Mouse (Mus musculus) splenic B cell, adult 2 months (primary cell): ENCODE data around the gene Usp25.
A peak's percentile ranks its signal among the peaks of the same experiment; 100 is the strongest.

Experiments
- DNase-seq: peaks from one replicate; pipeline ENCODE4 v3.0.0-alpha.2; 2011; ENCODE audit warnings: low read depth, low spot score
- H3K27me3 ChIP-seq: 2 replicates; pipeline ENCODE4 v1.6.1; 2012; ENCODE audit warnings: mild to moderate bottlenecking, low read length, moderate library complexity, mixed read lengths; ENCODE audit not compliant: control insufficient read depth, poor library complexity, insufficient read depth, severe bottlenecking
- H3K36me3 ChIP-seq: 2 replicates; pipeline ENCODE4 v1.6.1; 2012; ENCODE audit warnings: mild to moderate bottlenecking, low read length, moderate library complexity, mixed read lengths; ENCODE audit not compliant: control insufficient read depth, poor library complexity, insufficient read depth, severe bottlenecking

The Usp25 gene

GRCm38 (mm10) chr16:77013427-77014320 is at the start of gene Usp25:
TSS of gene Usp25 (plus strand) at chr16:77013706.
- H3K36me3 ChIP-seq: no peaks in the 10 kb centered on the region
- DNase-seq: peak; percentile 94

GRCm38 (mm10) chr16:76967593-76968275 is 45.8 kb upstream of the Usp25 start:
- Histone ChIP-seq H3K36me3 (no peaks in the 10 kb centered on the region), H3K27me3 (no peaks in the 10 kb centered on the region; the same call in 1 of the 2 replicates)
- DNase-seq: no peak

More at GRCm38 (mm10) chr16:77013427-77014320, at the start of gene Usp25:
- H3K27me3 ChIP-seq: no peaks in the 10 kb centered on the region

GRCm38 (mm10) chr16:76971211-76971610 is 42.3 kb upstream of the Usp25 start:
- Histone ChIP-seq H3K27me3 (no peaks in the 10 kb centered on the region; the same call in 1 of the 2 replicates), H3K36me3 (no peaks in the 10 kb centered on the region)
- no peak for DNase-seq

- Histone ChIP-seq H3K36me3 (no peaks in the 10 kb centered on the region), H3K27me3 (no peaks in the 10 kb centered on the region)
- no peak for DNase-seq
Measured at GRCm38 (mm10) chr16:76976787-76977430, 36.6 kb upstream of the Usp25 start.

GRCm38 (mm10) chr16:76983696-76984095 is 29.8 kb upstream of the Usp25 start:
- DNase-seq: no peak
- H3K27me3 ChIP-seq: no peaks in the 10 kb centered on the region
- H3K36me3 ChIP-seq: no peaks in the 10 kb centered on the region

- H3K27me3 ChIP-seq: no peaks in the 10 kb centered on the region
- DNase-seq: no peak
- no peaks in the 10 kb centered on the region for H3K36me3 ChIP-seq
Measured at GRCm38 (mm10) chr16:76987711-76988110, 25.8 kb upstream of the Usp25 start.

DNA sequence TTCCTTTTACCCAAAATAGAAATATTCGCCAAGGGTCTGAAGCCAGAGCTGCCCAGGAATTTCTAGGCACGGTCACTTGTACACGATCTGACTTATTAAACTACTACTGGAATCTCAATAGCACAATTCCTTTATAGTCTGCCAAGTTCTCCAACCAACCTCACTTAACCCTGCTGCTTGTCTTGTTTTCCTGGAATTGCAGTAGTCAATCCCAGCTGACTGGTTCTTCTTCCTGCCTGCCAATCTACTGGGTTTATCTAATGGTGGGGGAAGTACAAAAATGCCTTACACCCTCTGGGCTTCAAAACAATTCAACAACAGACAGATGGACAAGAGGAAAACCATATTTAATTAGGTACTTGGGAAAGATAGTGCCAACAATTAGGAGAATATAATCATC is 9.6 kb upstream of the Usp25 start:
- Histone ChIP-seq H3K36me3 (0 out of 2 replicates have a peak, but pooled peaks cover 1% of the 10 kb centered on the region), H3K27me3 (no peaks in the 10 kb centered on the region)
- DNase-seq: no peak

DNA sequence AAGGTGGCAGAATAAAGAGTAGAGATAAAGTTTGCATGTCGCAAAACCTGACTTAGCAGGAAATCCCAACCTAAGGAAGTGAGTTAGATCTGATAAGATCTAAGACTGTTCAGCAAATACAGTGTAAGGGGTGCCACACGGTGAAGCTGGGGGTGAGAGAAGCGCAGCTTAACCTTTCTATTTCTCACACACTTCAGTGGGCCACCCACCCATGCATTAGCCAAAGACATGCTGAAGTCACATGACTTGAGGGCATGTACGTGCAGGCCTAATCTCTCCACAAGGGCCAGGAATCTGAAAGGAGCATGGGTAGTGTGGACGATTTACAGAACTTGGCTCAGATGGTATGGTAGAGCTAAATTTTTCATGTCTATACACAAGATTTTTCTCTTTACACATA is 4.3 kb upstream of the Usp25 start:
- DNase-seq: no peak

DNA sequence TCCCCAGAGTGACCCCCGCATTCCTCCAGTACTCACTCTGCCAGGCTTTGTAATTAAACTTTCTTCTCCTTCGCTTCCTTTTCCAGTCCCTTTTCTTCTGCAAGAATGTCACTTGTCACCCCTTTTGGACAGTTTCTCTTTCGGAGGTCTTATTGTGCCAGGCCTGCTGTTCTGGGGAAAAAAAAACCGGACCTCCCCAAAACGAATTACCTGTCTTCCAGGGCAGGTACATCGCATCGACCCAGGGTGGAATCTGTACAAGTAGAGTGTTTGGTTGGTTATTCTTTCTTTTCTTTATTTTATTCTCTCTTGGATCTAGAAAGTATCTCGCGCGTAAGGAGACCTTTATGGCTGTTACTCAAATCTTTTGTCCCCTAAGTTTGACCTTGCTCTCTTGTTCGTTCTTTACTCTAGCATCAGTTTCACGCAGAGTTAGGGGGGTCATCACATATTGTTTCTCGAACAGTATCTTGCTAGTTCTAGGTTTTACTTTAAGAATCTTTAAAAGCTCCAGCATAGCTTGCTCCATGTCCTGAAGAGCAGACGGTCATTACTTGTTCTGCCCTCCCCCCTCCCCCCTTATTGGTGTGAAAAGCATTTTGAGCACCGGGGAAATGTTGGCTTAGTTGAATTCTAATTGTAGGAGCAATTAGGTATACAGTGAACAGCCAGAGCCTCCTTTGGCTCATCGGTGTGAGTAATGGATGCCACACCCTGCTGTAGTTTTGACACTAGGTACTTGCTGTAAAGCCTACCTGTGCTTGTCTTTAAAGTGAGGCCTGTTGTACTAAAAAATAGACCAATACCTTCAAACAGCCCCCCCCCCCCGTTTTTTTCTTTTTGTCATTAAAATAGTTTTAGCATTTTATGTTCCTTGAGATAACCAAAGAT is 1.1 kb downstream of the Usp25 start:
- H3K27me3 ChIP-seq: no peaks in the 10 kb centered on the region
- H3K36me3 ChIP-seq: no peaks in the 10 kb centered on the region
- peak; percentile 12 for DNase-seq

More for the DNA sequence above, 4.3 kb upstream of the Usp25 start:
- Histone ChIP-seq H3K27me3 (no peaks in the 10 kb centered on the region), H3K36me3 (0 out of 2 replicates have a peak, but pooled peaks cover 1% of the 10 kb centered on the region)

GRCm38 (mm10) chr16:77015380-77016346 is 2.2 kb downstream of the Usp25 start:
- H3K36me3 ChIP-seq: no peaks in the 10 kb centered on the region
- H3K27me3 ChIP-seq: no peaks in the 10 kb centered on the region
- DNase-seq: peak; percentile 50

GRCm38 (mm10) chr16:77017931-77018330 is 4.4 kb downstream of the Usp25 start:
- Histone ChIP-seq H3K27me3 (no peaks in the 10 kb centered on the region), H3K36me3 (no peaks in the 10 kb centered on the region)
- no peak for DNase-seq

DNA sequence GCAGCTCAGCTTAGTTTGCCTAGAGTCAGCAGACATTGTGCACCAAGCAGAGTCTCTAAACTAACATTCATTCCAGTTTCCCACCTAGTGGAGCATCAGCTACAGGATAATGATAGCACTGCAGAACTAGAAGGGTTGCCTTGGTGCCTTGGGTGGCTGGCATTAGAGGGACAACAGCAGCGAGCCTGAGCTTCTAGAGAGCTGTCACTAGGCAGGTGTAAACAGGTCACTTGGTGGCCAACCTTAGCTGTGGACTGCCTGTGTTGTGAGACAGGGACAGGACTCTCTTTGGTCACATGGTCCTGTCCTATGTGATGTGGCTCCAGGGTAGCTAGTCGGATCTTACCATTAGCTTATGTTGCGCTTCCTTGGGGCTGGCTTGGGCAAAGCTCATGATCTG is 6.7 kb downstream of the Usp25 start:
- Histone ChIP-seq H3K27me3 (no peaks in the 10 kb centered on the region), H3K36me3 (no peaks in the 10 kb centered on the region)
- no peak for DNase-seq

DNA sequence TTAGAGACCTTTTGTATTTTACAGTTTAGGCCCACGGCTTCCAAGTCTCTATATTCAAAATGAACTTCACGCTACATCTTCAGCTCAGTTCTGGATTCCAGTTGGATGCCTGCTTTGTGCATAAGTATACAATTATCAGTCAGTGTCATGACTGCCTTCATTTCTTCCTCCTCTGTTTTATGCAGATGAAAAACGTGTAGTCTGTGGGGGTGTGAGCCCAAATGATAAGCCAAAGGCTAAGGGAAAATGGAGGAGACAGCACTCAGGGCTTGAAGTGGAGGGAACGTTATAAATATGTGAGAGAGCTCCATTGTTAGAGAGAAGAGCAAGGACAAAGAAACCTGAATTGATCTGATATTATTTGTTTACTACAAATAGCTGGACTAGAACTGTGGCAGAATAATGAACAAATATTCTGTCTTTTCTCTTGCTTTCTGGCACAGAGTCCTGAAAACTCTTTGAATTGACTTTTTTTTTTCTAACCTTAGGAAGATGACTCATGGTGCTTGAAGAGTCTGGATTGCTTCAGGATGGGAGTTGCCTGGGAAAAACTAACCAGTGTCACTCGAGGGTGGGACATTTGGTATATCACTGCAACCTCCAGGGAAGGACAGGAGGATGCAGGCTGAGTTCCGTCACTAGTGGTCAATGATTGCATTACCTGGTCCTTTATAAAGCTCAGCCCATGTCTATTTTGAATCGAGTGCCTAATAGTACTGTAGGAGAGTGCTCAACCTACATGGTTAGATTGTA is 10.3 kb downstream of the Usp25 start:
- Histone ChIP-seq H3K36me3 (no peaks in the 10 kb centered on the region), H3K27me3 (no peaks in the 10 kb centered on the region)
- DNase-seq: no peak
